Mouse (Mus musculus): ENCODE measurements around the gene Colgalt2. TPM values are rescaled to one million over a fixed set of nuclear protein-coding genes. Genes with fewer than 3 reads are reported as not detected.
"Not testable (repeated sequence)": the region's sequence is repeated elsewhere in the genome, so short reads cannot be mapped to it uniquely, and the experiment has no call there.

Gene Colgalt2
- 1 to 10 TPM; 5.1 to 5.9 TPM for total RNA-seq (2021)

DNA sequence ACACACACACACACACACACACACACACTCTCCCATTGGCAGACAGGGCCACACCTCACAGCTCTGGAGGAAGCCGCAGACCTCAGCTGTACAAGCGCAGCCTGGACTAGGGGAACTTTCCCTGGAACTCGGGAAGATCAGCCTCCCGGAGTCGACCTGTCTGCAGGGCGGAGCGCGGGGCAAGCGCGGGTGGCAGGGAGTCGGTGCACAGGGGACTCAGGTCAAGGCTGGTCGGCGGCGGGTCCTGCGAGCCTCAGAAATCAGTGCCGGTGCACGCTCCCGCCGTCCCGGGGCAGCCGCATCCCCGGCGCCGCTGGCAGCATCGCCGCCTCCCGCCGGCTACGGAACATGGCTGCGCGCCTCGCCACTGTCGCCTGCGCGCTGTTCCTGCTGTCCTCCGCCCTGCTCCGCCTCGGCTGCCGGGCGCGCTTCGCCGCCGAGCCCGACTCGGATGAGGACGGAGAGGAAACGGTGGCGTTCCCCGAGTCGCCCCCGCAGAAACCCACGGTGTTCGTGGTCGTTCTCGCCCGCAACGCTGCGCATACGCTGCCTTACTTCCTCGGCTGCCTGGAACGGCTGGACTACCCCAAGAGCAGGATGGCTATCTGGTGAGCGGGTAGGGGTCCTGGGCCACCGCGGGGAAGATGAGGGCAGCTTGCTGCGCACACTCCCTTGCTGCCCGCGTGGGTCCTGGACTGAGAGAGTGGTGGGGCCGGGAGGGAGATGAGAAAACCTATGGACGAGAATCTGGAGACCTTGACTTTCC lies at the start of gene Colgalt2:
TSS of gene Colgalt2 (plus strand) at position 41 of the 766 bp plus-strand sequence.
- DNase-seq, result peak; percentile 64 to 69
- intact Hi-C loops (cut with DNase I), result loop anchor here (5.0 kb wide), 3 partner anchors 57 to 112 kb away; no protein-coding TSS in a partner anchor

DNA sequence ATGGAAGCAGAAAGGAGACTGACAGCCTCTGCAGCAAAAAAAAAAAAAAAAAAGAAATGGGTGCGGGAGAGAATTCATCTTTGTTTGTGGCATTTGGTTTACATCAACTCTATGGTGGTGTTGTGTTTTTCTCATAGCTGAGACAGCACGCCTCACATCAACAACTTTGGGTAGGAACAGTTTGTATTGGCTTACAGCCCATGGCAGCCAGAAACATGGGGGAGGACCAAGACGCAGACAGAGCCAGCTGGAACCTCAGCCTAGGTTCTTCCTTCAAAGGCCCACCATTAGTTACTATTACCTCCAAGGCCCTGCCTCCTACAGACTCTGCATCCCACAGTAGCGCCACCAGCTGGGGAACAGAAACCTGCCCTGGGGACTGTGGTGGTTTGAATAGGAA lies 42.9 kb upstream of the Colgalt2 start:
- peak; percentile 50 to 58 for DNase-seq
- intact Hi-C loops (cut with DNase I), result no loop called here

DNA sequence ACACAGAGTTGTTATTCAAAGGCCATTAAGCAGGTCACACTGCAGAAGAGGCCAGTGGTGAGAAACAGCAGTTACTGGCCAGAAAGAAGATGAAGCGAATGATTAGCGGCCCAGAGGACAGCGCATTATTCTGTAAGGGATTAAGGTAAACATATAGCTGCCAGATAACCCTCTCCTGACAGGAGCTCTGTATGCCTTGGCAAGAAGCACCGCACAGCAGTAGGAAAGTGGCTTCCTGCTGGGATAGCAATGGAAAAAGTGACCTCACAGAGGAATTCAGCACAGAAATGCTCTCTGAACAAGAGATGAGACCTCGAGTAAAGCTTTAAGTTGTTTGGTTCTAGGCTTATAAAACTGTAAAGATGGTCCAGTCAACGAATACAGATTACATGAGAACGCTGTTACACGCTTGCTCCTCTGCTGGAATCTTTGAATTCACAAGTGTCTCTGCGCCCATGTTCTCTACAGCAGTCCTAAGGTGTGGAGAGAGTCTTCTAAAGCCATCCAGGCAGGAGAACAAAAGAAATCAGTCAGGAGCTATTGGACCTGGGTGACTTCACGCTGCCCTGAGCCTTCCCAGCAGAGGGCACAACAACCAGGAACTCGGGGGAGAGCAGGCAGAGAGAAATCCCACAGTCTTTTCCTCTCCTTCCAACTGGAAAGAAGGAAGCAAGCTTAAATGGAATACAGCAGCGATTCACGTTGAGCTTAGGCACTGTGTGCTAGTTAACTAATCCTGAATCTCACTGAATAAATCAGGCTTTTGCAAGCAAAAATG lies 31.1 kb upstream of the Colgalt2 start:
- peak; percentile 25 to 32 for DNase-seq
- intact Hi-C loops (cut with DNase I), result loop anchor here (1.0 to 2.0 kb wide), 2 partner anchors 78 to 548 kb away; no protein-coding TSS in a partner anchor

DNA sequence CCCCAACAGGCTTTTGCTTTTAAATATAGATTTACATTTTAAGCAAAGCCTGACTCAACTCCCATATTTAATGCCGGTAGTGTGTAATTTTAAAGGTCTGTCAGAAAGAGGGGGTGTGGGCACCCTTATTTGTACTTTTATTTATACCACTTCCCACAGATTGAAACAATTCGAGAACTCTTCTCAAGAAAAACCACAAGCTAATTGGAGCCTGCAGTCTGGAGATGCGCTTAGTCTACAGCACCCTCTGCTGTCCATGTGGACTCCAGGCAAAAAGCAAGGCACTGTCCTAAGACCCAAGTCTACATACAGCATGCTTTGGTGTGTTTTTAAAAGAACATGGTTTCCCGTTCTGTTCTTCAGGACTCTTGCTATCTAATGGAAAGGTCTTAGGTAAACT lies 30.5 kb upstream of the Colgalt2 start:
- intact Hi-C loops (cut with DNase I), result loop anchor here (1.0 to 2.0 kb wide), 2 partner anchors 78 to 549 kb away; no protein-coding TSS in a partner anchor

DNA sequence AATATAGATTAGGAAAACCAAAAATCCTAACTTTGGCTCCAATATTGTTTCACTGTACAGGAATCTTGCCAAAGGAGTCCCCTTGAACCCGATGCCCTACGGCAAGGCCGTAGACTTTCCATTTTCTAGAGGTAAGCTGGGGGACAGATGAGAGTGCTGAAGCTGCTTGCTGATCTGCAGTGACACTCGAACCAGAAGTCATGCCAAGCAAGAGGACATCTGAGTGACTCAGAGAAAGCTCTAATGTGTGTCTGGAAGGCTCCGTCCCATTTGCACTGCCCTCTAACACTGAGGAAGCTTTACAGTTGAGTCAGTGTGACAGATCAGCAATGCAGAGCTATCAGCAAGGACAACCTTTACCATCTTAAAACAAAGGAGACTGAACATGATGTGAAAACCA lies 21.3 kb upstream of the Colgalt2 start:
- DNase-seq, result no peak
- intact Hi-C loops (cut with DNase I), result no loop called here

More for the DNA sequence above, 30.5 kb upstream of the Colgalt2 start:
- peak; percentile 78 to 82 for DNase-seq

DNA sequence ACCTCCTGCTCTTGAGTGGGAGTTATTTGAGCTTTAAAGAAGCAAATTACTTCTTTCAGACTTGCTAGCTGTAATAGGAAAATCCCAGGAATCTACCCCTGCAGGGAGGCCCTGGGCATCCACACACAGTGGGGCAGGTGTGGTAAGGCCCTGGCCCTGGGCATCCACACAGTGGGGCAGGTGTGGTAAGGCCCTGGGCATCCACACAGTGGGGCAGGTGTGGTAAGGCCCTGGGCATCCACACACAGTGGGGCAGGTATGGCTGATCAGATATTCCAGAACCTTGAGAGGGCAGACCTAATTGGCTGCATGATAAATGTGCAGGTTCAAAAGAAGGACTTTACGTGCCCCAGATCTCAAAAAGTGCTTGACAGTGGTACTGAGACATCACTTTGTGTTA lies 15.0 kb upstream of the Colgalt2 start:
- no peak for DNase-seq
- intact Hi-C loops (cut with DNase I), result loop anchor here (10.0 kb wide), 1 partner anchor 380 kb away; the partner anchor contains the start of genes Arpc5 and Rgl1

DNA sequence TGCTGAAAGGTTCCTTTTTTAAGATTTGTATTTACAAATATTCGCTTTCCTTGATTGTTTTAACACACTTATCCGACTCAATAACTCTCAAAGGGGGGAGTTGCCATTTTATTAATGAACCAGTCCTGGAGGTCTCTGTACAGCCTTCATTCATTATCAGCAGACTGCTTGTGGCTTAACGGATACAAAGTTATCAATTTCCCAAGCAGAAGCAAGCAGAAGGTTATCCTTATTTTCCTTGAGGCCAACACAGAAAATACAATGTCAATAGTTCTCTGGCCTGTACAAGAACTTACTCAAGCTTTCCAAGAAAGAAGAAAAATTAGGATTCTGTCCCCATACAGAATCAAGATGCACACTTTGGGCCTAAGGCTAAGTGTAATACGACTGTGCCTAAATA lies 13.9 kb upstream of the Colgalt2 start:
- intact Hi-C loops (cut with DNase I), result loop anchor here (10.0 kb wide), 1 partner anchor 379 kb away; the partner anchor contains the start of genes Arpc5 and Rgl1
- not testable (repeated sequence) for DNase-seq

DNA sequence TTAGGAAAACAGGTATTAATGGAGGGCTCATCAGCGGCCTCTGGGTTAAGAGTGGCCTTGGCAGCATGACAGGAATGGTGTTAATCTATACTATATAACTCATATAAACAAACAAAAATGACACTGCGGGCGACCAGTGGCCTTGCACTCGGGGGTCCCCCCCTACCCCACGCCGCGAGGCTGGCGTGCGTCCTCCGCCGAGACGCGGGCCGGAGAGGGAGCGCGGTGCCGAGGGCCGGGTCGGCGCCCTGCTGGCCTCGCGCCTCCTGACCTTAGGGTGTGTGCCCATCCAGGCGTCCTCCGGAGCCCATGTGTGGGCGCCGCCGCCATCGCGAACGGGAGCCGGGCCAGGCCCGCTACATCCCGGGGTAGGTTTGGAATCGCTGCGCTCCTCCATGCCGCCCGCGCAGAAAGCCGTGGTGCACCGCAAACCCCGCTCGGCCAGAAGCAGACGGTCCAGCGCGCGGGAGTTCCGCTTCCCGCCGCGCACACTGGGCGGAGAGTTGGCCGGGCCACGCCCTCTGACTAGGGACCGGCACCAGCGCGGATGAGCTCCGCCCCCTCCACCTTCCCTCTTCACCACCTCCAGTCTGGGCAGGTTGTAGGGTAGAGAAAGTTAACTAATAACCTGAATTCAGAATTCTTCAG lies 13.3 kb upstream of the Colgalt2 start, which contains the start of gene Tsen15:
TSS of gene Tsen15 (minus strand) at position 501 of the 648 bp plus-strand sequence.
- intact Hi-C loops (cut with DNase I), result loop anchor here (10.0 kb wide), 1 partner anchor 378 kb away; the partner anchor contains the start of genes Arpc5 and Rgl1
- DNase-seq, result peak; percentile 89 to 91

DNA sequence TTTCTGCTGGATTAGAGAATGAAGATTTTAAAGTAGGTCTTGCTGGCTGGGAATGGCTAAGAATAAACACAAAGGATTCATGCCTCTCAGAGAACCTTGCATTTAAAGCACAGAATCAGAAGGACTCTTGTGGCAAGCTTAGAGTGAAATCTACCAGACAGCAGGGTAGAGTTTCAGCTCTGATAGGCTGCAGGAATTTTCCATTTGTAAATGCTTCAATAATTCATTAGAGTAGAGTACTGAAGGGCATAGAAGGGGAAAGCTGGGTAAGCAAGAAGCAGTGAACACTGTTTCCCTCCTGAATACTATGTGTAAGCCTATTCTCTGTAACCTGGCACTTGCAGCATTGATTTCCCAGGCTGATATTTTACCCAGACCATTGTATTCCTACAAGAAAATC lies 10.4 kb upstream of the Colgalt2 start:
- no peak for DNase-seq
- intact Hi-C loops (cut with DNase I), result loop anchor here (10.0 kb wide), 1 partner anchor 376 kb away; the partner anchor contains the start of genes Arpc5 and Rgl1

DNA sequence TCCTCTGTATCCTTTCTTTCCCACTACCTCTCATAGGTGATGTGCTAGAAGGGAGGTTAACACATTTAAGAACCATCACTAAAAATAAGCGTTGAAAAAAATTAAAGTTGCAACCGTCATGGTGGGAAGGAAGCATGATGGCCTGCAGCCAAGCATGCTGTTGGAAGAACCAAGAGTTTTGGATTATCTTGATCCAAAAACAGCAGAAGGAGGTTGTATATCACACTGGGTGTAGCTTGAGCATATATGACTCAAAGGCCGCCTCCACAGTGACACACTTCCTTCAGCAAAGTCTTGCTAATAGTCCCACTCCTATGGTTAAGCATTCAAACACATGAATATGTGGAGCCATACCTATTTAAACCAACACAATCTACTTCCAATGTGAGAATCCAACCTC lies 5.5 kb upstream of the Colgalt2 start:
- intact Hi-C loops (cut with DNase I), result no loop called here
- no peak for DNase-seq

DNA sequence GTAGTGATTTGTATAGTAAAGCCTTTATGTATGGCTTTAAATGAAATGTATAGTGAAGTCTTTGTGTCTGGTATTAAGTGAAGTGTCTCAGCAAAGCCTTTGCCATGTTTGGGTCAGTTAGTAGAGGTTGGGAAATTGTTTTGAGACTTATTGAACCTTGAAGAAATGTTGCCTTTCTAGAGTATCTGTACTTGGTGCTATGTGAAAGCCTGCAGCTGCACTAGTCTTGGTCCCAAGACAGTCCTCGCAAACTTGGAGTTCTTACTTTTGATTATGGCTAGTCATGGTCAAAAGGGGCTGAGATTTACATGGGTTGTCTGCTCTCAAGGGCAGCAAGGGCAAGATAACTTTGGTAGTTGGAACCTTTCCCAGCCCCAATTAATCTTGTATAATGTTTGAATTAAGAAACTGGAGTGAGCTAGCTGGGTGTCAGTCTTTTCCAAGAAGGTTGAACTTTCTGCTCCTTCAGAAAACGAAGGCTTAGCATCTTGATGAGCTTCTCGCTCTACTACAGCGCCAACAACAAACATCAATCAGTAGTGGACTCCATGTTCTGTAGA lies 4.6 kb upstream of the Colgalt2 start:
- intact Hi-C loops (cut with DNase I), result loop anchor here (5.0 kb wide), 1 partner anchor 117 kb away; no protein-coding TSS in a partner anchor
- DNase-seq, result no peak

DNA sequence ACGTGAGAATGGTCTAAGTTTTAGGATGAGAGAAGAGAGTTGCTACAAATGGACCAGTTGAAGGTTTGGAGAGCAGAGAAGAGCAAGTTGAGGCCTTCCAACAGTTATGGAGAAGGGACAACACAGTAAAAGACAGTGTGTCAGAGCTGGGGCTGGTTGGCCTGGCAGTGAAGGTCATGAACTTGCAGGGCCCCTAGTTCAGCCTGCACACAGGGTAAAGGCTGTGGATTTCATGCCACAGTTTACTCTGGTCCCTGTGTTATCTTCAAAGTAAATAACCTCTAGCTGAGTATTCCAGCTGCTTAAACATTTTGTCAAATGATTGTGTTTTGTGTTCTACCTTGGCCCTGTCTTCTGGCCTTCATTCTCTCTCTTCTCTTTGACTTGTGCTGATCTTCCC lies 922 bp upstream of the Colgalt2 start:
- intact Hi-C loops (cut with DNase I), result loop anchor here (5.0 kb wide), 1 partner anchor 114 kb away; no protein-coding TSS in a partner anchor
- no peak for DNase-seq

DNA sequence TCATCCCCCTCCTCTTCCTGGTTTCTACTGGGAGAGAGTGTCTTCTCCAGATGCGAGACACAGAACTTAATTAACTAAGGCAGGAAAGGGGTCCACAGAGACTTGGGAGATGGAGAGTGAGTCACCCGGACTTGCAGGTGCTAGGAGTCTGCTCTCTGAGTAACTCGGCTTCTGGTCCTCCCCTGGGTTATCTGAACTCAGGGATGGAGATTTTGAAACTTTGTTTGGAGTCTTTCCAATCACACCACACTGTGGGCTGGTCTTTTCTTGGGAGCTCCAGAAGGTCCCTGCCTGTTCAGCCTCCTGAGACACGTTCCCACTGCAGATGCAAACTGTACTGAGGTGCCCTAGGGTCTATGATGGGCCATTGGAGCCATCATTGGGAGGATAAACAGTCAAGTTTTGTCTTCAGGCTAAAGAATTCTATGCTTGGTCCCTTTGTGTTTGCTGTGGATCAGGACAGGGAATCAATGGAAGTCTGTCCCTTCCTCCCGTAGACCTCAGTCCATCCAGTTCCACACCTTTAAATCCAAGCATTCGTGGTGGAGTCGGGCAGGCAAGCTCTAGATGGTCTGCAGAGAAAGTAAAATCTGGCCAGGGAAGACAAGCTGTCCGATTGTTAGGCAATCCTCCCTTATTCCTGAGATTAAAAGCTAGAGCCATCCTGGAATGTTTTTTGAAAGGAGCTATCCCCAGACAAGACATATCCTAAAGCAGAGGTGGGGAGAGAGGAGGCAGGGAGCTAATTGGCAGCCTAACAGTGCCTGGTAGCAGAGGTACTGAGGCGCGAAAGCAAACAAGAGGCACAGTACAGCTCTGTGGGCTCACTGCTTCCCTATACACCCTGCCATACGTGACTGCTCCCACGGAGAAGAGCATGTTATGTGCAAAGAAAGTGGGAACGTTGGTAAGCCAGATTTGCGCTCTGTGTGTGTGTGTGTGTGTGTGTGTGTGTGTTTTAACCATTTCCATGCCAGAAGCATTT lies 1.2 kb downstream of the Colgalt2 start:
- intact Hi-C loops (cut with DNase I), result loop anchor here (5.0 kb wide), 2 partner anchors 56 to 96 kb away; no protein-coding TSS in a partner anchor
- DNase-seq, result no peak

DNA sequence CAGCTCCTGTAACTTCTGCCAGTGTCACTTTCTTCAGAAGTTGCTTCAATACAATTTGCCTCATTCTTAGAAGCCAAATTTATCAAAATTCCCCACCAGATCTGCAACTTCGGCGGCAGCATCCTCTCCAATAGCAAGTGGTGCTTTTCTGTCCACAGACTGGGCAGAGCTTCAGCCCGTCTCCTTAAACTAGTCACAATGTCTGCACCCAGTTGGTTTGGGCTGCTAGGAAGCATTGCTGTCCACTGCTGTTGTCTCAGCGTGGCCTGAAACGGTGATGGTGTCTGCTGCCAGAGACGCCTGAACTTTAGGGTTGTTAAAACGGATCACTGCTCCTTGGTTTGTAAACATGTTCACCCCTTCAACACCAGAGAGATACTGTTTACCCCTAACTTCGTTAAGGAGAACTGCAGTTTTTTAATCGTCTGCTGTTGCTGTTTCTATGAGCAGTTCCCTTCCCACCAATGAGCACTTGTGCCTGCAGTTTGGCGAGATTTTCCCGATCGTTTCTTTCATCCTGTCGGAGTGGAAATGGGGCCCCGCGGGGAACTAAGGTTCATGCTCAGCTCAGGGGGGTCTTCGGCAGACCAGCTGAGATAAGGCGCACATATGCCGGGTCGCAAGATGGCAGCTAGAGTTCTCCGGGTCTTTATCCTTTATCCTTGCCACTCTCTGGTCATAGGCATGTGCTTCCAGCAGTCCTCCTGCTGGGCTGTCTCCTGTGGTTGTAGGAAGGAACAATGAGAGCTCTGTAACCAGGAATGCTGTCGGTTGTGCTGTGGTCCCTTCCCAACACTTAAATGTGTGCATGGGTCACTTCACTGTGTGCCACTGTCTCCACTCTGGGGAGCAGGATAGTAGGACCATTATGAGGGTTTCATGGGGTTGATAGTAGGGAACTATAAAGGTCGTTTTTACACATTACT lies 7.7 kb downstream of the Colgalt2 start:
- no peak for DNase-seq
- intact Hi-C loops (cut with DNase I), result no loop called here

DNA sequence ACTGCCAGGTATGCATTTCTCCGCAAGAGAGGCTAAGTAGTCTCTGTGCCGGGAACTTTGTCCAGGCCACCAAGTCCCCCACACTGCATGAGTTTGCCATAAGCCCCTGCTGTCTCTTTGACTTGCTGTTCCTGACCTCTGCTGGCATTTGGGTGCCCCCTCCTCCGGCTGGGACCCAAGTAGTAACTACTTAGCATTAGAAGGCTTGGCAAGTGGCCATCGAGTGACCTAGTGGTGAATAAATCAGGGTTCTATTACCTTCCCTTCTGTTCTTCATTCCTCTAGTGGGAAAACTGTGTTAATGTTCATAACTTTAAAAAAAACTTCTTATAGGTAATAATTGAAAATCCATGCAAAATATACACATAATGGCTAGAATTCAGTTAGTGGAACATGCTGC lies 9.7 kb downstream of the Colgalt2 start:
- intact Hi-C loops (cut with DNase I), result no loop called here
- no peak for DNase-seq

DNA sequence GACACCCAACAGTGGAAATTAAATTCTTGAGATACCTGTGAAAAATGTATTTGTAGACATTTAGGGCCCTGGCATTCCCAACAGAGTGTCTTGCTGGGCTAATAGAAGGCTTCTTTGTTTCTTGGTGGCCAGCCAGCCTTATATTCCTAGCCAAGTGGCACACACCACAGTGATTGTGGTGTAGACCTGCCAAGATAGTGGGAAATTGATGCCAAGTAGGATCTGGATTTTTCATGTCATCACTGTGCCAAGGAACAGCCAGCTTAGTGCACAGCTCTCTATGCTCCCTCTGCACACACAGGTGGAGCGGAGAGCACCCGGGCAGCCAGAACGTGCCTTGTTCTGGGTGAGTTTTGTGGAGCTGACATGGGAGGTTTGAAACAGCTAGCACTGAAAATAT lies 11.0 kb downstream of the Colgalt2 start:
- peak in 1 of 2 experiments; percentile 58 for DNase-seq
- intact Hi-C loops (cut with DNase I), result no loop called here

DNA sequence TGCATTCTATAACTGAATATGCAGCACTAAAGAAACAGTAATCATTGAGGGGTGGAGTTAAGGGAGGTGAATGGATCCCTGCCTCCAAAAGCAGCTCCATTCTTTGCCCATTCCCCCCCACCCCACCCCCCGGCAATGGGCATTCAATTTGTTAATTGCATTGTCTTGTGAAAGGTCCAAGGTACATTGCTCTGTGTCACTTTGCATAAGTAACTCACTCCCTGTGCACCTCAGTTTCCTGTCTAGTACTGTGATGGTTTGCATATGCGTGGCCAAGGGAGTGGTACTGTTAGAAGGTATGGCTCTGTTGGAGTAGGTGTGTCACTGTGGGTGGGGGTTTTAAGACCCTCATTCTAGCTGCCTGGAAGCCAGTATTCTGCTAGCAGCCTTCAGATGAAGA lies 13.5 kb downstream of the Colgalt2 start:
- no peak for DNase-seq
- intact Hi-C loops (cut with DNase I), result no loop called here

DNA sequence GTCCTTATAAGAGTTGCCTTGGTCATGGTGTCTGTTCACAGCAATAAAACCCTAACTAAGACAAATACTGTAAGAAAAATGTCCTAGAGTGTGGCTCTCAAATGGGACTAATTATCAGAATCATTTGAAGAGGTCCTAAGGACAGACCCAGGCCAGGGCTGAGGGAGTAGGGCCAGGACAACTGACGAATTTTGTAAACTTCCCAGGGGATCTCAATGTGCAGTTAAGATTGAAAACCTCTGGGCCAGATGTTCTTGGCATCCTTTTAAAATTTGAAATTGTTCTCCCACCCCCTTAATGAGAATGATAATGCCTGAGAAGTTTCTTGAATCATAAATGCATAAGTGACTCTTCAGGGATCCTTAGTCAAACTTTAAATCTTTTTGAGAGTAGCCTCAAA lies 14.3 kb downstream of the Colgalt2 start:
- intact Hi-C loops (cut with DNase I), result no loop called here
- peak in 1 of 2 experiments; percentile 15 for DNase-seq

All from heart, postnatal 10 days (tissue).